Mouse (Mus musculus) ovary, postnatal 14 days (tissue): ENCODE results near the gene Cnp.
A peak's percentile ranks its signal among the peaks of the same experiment; 100 is the strongest.
"Not testable (repeated sequence)": the region's sequence is repeated elsewhere in the genome, so short reads cannot be mapped to it uniquely, and the experiment has no call there.

Experiments used
- DNase-seq: peaks from one replicate; pipeline ENCODE4 v3.0.0; 2022; ENCODE audit warnings: low spot score

Gene Cnp

GRCm38 (mm10) chr11:100555583-100555982 is 19.1 kb upstream of the Cnp start:
- peak; percentile 45 for DNase-seq

DNA sequence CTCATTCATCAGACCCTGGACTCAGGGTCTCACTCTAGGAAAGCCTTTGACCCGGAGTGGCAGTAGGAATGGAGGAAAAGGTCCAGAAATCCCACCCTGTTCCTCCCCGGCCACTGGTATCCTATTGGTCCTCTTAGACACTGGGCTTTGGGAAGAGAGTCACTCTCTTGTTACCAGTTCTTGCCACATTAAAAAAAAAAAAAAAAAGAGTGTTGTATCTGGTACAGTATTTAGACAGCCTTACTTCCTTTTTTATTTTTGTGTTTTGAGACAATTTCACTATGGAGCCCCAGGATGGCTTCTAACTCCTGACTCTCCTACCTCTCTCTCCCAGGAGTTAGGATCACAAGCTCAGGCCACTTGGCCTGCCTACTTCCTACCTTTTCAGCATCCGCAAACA is 17.1 kb upstream of the Cnp start:
- DNase-seq, result no peak

DNA sequence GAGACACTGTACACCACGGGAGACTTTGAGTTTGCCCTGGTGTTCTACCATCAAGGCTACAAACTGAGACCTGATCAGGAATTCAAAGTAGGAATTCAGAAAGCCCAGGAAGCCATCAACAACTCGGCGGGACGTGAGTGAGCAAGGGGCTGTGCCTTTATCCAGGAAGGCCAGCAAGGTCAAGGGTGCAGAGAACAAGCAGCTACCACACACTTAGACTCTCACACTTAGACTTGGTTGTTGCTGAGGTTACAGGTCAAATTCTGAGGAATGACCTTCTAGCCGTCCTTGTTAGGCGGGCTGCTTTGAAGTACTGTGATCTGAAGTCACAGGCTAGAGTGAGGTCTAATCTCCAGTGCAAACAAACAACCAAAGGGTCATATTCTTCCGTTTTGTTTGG is 15.2 kb upstream of the Cnp start:
- no peak for DNase-seq

GRCm38 (mm10) chr11:100561748-100562147 is 13.0 kb upstream of the Cnp start:
- no peak for DNase-seq

DNA sequence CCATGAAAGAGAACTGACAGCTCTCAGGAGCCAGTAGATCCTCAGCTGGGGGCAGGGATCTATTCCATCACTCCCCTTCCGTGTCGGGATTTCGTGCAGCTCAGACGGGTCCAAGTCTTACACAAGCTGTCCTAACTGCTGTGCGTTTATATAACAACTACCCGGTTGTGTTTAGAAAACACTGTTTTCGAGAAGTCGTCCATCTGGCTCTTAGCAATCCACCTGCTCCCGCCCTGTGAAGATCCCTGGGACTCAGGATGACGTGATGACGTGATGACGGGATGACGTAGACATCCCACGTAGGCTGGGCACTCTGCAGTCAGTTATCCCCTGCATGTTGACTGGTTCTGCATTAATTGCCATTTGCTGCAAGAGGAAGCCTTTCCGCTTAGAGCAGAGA is 10.4 kb upstream of the Cnp start:
- no peak for DNase-seq

DNA sequence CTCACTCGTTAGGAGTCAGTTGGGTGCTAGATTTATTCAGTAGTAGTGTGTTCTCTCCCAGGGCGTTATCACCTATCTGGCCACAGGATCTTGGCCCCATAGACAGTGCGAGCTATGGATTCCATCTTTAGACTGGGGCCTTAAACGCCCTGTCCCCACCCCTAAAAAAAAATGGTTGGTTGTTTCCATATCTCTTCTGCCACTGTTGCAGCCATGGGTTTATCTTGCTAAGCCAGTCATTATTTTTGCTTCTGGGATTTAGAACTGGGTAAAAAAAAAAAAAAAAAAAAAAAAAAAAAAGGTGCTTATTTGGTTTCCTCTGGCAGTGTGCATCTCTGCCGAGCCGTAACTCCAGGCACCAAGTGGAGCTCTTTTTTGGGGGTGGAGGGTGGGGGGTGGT is 10.0 kb upstream of the Cnp start:
- no peak for DNase-seq

GRCm38 (mm10) chr11:100567229-100567628 is 7.5 kb upstream of the Cnp start:
- no peak for DNase-seq

GRCm38 (mm10) chr11:100567815-100568245 is 6.9 kb upstream of the Cnp start:
- no peak for DNase-seq

GRCm38 (mm10) chr11:100568692-100569091 is 6.0 kb upstream of the Cnp start:
- no peak for DNase-seq

- no peak for DNase-seq
Observed at GRCm38 (mm10) chr11:100569789-100570188, 4.9 kb upstream of the Cnp start.

DNA sequence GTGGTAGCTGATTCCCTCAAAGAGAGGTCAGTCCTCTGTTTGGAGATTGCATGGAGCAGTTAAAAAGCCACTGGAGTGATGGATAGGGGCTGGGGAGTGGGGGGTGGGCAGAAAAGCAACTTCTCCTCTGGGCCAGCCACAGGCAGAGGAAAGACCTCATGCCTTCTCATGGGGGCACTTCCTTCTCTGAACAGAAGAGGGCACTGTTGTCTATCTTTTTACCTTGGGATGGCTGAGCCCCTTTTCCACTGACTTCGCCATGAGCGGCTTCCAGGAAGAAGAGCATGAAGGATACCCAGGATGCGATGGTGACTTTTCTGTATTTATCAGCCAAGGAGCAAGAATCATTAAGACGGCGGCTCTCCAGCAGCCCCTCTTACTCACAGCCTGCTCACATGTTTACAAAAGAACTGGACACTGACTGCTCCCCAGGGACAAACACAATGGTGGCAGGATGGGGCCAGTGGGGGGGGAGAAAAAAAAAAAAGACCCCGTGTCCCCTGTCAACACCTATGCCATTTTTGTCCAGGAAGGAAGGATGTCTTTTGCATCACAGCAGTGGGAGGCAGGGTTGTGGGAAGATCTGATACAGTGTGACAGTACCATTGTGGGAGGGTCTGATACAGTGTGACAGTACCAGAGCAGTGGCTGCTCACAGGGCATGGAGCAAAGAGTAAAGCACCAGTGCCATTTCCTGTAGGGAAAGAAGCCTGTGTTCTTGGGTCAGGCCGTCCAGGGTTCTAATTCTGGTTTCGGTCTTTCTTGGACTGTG is 4.1 kb upstream of the Cnp start:
- peak; percentile 81 for DNase-seq

GRCm38 (mm10) chr11:100571202-100571567 is 3.5 kb upstream of the Cnp start:
- DNase-seq, result no peak

GRCm38 (mm10) chr11:100574188-100574587 is 516 bp upstream of the Cnp start:
- no peak for DNase-seq

DNA sequence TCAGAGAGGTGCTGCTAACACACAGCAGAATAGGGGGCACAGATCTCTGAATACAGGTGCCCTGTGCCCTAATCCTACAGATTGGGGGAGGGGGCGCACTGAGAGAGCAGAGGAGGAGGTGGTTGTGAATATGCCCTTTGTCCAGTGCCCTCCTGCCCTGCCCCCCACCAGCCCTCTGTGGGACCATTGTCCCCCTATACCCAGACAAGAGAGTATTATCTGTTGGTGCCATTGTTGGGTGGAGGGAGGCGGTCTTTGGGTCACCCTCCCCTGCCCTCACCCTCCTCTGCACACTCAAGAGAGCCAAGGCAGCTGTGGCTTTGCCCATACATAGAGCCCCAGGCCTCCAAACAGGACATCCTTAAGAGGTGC is 766 bp downstream of the Cnp start:
- no peak for DNase-seq

DNA sequence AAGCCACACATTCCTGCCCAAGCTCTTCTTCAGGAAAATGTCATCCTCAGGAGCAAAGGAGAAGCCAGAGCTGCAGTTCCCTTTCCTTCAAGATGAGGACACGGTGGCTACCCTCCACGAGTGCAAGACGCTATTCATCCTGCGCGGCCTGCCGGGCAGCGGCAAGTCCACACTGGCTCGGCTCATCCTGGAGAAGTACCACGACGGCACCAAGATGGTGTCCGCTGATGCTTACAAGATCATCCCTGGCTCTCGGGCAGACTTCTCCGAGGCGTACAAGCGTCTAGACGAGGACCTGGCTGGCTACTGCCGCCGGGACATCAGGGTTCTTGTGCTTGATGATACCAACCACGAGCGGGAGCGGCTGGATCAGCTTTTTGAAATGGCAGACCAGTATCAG is 1.6 kb downstream of the Cnp start:
- no peak for DNase-seq

- DNase-seq, result no peak
Observed at GRCm38 (mm10) chr11:100577852-100578599, 3.3 kb downstream of the Cnp start.

- DNase-seq, result no peak
Observed at GRCm38 (mm10) chr11:100579116-100579799, 4.6 kb downstream of the Cnp start.

DNA sequence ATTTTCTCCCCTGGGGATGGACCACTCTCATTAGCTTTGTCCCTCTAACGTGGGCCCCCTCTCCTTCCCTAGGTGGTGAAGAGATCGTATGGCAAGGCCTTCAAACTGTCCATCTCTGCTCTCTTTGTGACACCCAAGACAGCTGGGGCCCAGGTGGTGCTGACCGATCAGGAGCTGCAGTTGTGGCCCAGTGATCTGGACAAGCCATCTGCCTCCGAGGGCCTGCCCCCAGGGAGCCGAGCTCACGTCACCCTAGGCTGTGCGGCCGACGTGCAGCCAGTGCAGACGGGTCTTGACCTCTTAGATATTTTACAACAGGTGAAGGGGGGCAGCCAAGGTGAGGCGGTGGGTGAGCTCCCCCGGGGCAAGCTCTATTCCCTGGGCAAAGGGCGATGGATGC is 5.6 kb downstream of the Cnp start:
- DNase-seq, result no peak

- DNase-seq, result peak; percentile 47
Observed at GRCm38 (mm10) chr11:100581756-100582155, 7.1 kb downstream of the Cnp start.

- DNase-seq, result not testable (repeated sequence)
Observed at GRCm38 (mm10) chr11:100582413-100582812, 7.7 kb downstream of the Cnp start.

DNA sequence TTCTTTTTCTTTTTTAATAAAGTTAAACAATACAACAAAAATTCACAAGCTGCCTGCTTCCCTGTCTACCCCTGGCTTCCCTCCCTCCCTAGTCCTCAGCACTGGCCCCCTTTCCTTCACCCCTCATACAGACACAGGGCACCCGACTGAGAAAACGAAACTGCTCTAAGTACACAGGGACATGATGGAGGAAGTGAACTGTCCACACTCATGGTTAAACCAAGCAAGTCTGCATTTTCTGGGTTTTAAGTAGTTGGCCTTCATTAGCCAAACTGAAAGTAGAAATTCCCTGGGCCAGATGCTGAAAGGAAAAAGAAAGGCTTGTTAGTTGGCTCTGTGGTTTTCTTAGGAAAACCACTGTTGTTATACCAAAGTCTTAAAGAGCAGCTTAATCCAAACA is 8.1 kb downstream of the Cnp start:
- DNase-seq, result no peak

GRCm38 (mm10) chr11:100584561-100584961 is 9.9 kb downstream of the Cnp start:
- DNase-seq, result no peak

- DNase-seq, result no peak
Observed at GRCm38 (mm10) chr11:100585148-100585547, 10.4 kb downstream of the Cnp start.
